ENCODE assay signal across 17 mouse cellular contexts in genomic region chr1:158918890-158919289, GRCm38 (mm10).
DNase-seq lines count a peak whose midpoint lies in the region; ATAC-seq and TF ChIP-seq lines count a peak whose summit lies in the region.
"Had no signal": no experiment of that assay in that cellular context is flagged by ENCODE, and none has a peak within 500 bp of the region (broad histone marks: within the 10 kb centered on the region; RNA-seq: fewer than 3 reads in every experiment).

No protein-coding gene starts in this region.

- no peaks in the 10 kb centered on the region for H3K9me3 ChIP-seq in heart, postnatal 0 days (replicated peaks; ENCODE audit: control insufficient read depth, low read length)
- H3K9me3 ChIP-seq in heart, embryonic 10.5 days, result no peaks in the 10 kb centered on the region
- H3K9me3 ChIP-seq: embryonic facial prominence, embryonic 12.5 days; forebrain, embryonic 15.5 days; heart, embryonic 13.5 days; hindbrain, embryonic 15.5 days had no signal

- H3K79me3 ChIP-seq in C2C12 (ENCODE audit: low read depth), result no peaks in the 10 kb centered on the region

- DNase-seq in heart, postnatal 0 days (ENCODE audit: low spot score), result no peak
- DNase-seq in heart, embryonic 10.5 days (ENCODE audit: low spot score), result no peak
- DNase-seq in NIH3T3 (ENCODE audit: low read depth), result peak; percentile 81
- no peak for DNase-seq in urinary bladder, postnatal 10 days (ENCODE audit: low spot score)
- no peak for DNase-seq in urinary bladder, postnatal 4 days (ENCODE audit: low spot score in 2 of 2)
- DNase-seq: adrenal gland, postnatal 10 days; B cell, adult 2 months; cerebellum, adult 11-12 months; cerebellum, adult 9-10 months; cerebellum, postnatal 25 days; kidney, adult 8-10 months had no signal

- no peak for TF ChIP-seq EP300 in heart, postnatal 0 days (IDR thresholded peaks at IDR 0.05; ENCODE audit: low read depth)

- H3ac ChIP-seq in C2C12 (ENCODE audit: control insufficient read depth, insufficient read length, low read depth), result no peak overlapping the region

- no peaks in the 10 kb centered on the region for H3K36me3 ChIP-seq in heart, postnatal 0 days (replicated peaks; ENCODE audit: control insufficient read depth, insufficient read depth, low read length)
- no peaks in the 10 kb centered on the region for H3K36me3 ChIP-seq in heart, embryonic 10.5 days
- no peaks in the 10 kb centered on the region for H3K36me3 ChIP-seq in C2C12 (ENCODE audit: control insufficient read depth, insufficient read depth)
- H3K36me3 ChIP-seq: embryonic facial prominence, embryonic 12.5 days; forebrain, embryonic 15.5 days; heart, embryonic 13.5 days; hindbrain, embryonic 15.5 days had no signal

- H3K4me3 ChIP-seq in heart, postnatal 0 days (ENCODE audit: low read depth, low read length), result no peak overlapping the region
- H3K4me3 ChIP-seq in heart, embryonic 10.5 days, result no peak overlapping the region
- no peak overlapping the region for H3K4me3 ChIP-seq in C2C12 (ENCODE audit: insufficient read depth, poor library complexity, severe bottlenecking)
- H3K4me3 ChIP-seq: embryonic facial prominence, embryonic 12.5 days; forebrain, embryonic 15.5 days; heart, embryonic 13.5 days; hindbrain, embryonic 15.5 days had no signal

- H3K9ac ChIP-seq in heart, postnatal 0 days (replicated peaks; ENCODE audit: low read depth, low read length), result no peak overlapping the region
- H3K9ac ChIP-seq: embryonic facial prominence, embryonic 12.5 days; forebrain, embryonic 15.5 days; heart, embryonic 13.5 days; hindbrain, embryonic 15.5 days had no signal

- ATAC-seq in heart, postnatal 0 days (ENCODE audit: insufficient read depth, low read depth), result no peak
- ATAC-seq: forebrain, embryonic 15.5 days; intestine, embryonic 16.5 days had no signal

- no peaks in the 10 kb centered on the region for H3K4me1 ChIP-seq in heart, postnatal 0 days (ENCODE audit: control insufficient read depth, insufficient read depth)
- H3K4me1 ChIP-seq in heart, embryonic 10.5 days, result no peaks in the 10 kb centered on the region
- H3K4me1 ChIP-seq: forebrain, embryonic 15.5 days; heart, embryonic 13.5 days; hindbrain, embryonic 15.5 days had no signal

- TF ChIP-seq CTCF in heart, postnatal 0 days (IDR thresholded peaks at IDR 0.05; ENCODE audit: low read depth), result no peak
- no peak for TF ChIP-seq CTCF in C2C12 (IDR thresholded peaks at IDR 0.05; ENCODE audit: control insufficient read depth, insufficient read depth, insufficient read length)

- H3K4me2 ChIP-seq in heart, postnatal 0 days (ENCODE audit: low read depth, low read length), result no peak overlapping the region
- H3K4me2 ChIP-seq: embryonic facial prominence, embryonic 12.5 days; forebrain, embryonic 15.5 days; heart, embryonic 13.5 days; hindbrain, embryonic 15.5 days had no signal

- H3K79me2 ChIP-seq in C2C12 (ENCODE audit: control insufficient read depth, insufficient read depth), result no peaks in the 10 kb centered on the region

- 43% methylated on average over 3 of the region's 3 CpGs for WGBS in heart, postnatal 0 days
- 73% methylated on average over 3 of the region's 3 CpGs for WGBS in heart, embryonic 10.5 days

- no peaks in the 10 kb centered on the region for H3K27me3 ChIP-seq in heart, postnatal 0 days (ENCODE audit: control insufficient read depth, insufficient read depth, low read length)
- no peaks in the 10 kb centered on the region for H3K27me3 ChIP-seq in heart, embryonic 10.5 days (ENCODE audit: insufficient read depth, poor library complexity, severe bottlenecking)
- H3K27me3 ChIP-seq in C2C12 (ENCODE audit: control insufficient read depth, insufficient read depth, insufficient read length), result no peaks in the 10 kb centered on the region
- H3K27me3 ChIP-seq: embryonic facial prominence, embryonic 12.5 days; forebrain, embryonic 15.5 days; heart, embryonic 13.5 days; hindbrain, embryonic 15.5 days had no signal

- H3K27ac ChIP-seq in heart, postnatal 0 days (ENCODE audit: low read depth), result peak overlapping the region; percentile 43
- H3K27ac ChIP-seq in heart, embryonic 10.5 days, result no peak overlapping the region
- H3K27ac ChIP-seq: embryonic facial prominence, embryonic 12.5 days; forebrain, embryonic 15.5 days; heart, embryonic 13.5 days; hindbrain, embryonic 15.5 days had no signal

TF ChIP-seq in C2C12, 6 proteins besides CTCF, POLR2A, EP300 and RAD21:
- no peak for TF ChIP-seq USF1 (IDR thresholded peaks at IDR 0.05; ENCODE audit: low read depth)
- TF ChIP-seq MYOG (IDR thresholded peaks at IDR 0.05; ENCODE audit: control insufficient read depth, extremely low read depth, insufficient read length), result no peak
- TF ChIP-seq MYOD1 (IDR thresholded peaks at IDR 0.05; ENCODE audit: control insufficient read depth, insufficient read length, low read depth), result no peak
- peak; percentile 38 for TF ChIP-seq CEBPB (IDR thresholded peaks at IDR 0.05; ENCODE audit: low read depth)
- TF ChIP-seq MAX (IDR thresholded peaks at IDR 0.05), result no peak
- no peak for TF ChIP-seq FOSL1 (IDR thresholded peaks at IDR 0.05; ENCODE audit: insufficient read depth, low read length, poor library complexity, severe bottlenecking)
TF ChIP-seq in C2C12: peak in this region for 1.
